Mouse (Mus musculus) Muller cell, postnatal 12 days (primary cell): Measurements from ENCODE around the gene Plk2.
"Not testable (repeated sequence)": the region's sequence is repeated elsewhere in the genome, so short reads cannot be mapped to it uniquely, and the experiment has no call there.

ENCODE experiments used
- DNase-seq: peaks from one replicate; pipeline ENCODE4 v3.0.0-alpha.2; 2015; ENCODE audit errors: inconsistent ontology term

Gene Plk2

DNA sequence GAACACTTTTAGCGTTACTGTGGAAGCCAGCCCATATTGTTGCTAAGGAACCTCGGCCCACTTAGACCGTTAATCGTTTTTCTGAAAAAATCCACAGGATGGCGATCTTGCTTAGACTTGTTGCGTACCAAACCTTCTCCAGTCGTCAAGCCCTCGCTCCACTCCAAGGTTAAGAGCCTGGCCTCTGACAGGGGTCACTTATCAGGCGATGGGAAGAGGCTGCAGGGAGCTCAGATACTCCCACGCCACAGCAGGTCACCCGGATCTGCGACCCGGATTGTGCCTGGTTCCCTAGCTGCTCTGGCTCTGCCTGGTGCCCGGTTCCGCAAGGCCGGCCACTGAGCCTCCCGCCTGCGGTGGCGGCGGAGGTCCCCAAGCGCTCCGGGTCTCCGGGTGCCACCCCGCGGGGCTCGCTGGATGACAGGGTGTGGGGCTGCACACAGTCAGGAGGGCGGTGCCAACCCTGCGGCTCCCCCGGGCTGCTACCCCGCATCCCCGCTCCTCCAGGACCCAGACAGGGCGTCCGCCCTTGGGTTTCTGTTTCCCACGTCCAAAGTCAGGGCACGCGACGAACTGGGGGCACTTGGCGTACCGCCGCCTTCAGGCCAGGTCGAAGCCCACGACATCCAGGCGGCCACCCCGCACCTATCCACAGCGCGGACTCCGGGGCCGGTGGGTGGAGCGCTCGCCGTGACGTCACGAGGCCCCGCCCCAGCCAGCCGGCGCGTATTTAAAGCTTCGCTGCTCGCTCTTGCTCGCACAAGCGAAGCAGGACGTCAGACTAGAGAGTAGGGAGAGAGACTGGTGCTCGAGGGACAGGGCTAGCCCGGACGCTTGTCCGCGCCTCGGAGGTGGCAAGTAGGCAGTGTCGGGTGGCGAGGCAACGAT is at the start of gene Plk2:
TSS of gene Plk2 (plus strand) at position 756 of the 888 bp plus-strand sequence.
- peak; percentile 97 for DNase-seq

DNA sequence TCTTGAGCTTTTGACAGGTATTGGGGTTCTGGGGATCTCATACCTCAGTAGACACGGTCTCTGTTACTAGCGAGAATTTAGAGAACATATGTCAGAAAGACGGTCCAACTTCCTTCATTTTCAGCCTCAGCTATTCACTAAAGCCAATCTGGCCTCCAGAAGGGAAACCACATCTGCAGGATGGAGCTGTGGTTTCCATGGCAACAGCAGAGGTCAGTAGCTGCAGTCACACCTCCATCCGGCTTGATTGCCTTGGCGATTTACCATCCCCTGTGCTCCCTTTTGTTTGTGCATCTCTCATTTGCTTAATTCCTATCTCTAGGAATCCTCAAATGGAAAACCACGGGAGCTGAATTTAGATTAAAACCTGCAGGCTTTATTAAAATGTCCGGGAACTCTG is 48.1 kb upstream of the Plk2 start:
- no peak for DNase-seq

DNA sequence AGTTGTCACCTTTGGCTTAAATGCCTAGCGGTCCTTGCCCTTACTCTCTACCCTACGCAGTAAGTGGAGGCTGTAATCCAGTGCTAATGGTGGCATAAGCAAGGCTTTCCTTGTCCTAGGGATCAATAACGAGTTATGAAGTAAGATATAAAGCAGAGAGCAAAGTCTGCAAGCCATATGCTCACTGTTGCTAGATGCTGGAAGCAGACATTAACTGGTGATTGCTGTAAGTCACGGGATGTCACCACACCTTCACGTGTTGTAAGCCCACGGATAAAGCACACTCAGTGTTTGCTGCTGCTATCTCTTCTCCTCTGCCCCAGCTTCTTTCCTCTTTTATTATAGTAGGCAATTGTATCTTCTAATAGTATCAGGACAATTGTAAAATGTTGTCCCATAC is 43.8 kb upstream of the Plk2 start:
- DNase-seq: no peak

DNA sequence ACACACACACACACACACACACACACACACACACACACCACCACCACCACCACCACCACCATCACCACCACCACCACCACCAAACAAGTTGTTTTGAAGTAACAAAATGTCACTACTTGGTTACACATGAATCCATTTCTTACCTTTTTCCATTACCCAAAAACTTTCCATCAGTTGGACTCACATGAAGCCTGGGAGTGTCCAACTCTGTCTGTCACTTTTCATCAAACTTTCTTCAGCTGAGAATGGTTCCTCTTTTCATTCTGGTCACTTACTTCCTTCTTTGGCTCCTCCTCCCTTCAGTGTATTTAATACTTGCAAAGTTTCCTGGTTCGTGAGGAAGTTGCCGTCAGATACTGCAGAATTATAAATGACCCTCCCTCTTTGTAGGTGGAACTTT is 37.9 kb upstream of the Plk2 start, which contains the start of gene Gapt:
TSS of gene Gapt (minus strand) at position 259 of the 400 bp plus-strand sequence.
- no peak for DNase-seq

DNA sequence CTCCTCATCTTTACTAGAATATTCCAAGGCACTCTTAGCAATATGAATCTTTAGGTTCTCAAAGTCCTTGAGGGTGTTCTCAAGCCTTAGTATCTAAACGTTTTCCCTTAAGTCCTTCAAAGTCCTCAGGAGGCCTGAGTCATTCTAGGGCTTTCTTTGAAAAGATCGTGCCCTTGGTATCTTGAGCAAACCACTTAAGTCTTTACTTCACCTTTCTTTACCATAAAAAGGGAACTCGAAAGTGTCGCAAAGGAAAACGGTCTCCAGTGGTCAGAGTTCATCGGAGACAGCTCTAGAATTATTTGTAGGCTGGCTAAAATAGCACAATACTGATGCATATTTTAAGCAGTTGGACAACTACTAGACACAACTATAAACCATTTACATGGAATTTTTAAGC is 31.1 kb upstream of the Plk2 start:
- DNase-seq: no peak

DNA sequence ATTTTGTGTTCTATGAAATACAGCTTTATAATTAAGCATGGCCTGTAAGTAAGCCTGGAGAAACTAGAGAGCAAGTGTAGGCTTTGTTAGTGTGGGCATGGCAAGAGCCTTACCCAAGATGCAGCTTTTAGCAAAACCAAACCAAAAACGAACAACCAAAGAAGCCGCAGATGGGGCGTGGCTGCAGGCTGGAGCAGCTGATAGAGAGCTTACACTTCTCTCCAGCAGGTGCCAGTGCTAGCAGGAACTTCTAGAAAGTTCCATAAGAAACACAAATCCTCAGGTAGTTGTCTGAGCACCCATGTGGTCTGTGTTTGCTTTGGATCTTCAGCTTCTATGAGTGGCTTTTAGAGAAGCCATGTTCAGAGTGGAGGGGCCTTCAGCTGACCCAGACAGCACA is 28.4 kb upstream of the Plk2 start:
- no peak for DNase-seq

DNA sequence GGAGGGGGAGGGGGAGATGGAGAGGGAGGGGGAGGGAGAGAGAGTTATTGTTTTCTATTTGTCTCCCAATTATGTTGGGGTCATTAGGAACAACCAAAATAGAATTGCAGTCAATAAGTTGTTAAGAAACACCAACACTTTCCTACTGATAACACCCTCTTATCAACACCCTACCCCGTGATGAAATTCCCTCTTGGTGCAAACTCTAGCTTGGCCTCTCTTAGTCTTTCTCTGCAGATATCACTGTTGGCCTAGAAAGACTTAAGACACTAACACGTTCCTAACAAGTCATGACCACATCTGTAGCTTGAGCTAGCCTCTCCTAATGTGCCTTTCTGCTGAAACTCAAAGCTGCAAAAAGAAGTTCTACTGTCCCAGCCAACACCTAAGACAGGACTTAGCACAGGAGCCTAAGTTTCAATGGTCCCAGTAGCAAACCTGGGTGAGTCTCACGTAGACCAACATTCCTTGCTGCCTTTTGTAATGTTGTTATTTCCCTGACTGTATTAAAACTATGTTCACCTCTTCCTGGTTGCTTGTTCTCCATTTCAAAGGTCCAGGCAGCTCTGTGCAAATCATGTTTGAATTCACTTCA is 26.8 kb upstream of the Plk2 start:
- DNase-seq: no peak

DNA sequence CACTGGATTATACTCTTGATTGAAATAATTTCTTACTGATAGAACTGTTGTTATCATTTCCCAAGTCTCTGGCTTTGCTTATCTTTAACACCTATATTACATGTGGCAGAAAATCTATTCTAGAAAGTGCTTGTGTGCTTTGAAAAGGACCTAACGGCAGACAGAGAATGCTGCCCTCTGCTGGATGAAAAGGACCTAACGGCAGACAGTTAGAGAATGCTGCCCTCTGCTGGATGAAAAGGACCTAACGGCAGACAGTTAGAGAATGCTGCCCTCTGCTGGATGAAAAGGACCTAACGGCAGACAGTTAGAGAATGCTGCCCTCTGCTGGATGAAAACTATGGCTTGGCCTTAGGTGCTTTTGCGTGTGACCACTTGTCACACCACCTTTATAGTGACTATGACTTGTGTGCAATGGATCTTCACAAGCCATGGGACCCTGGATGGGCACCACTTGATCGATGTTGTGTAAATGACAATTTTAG is 26.2 kb upstream of the Plk2 start:
- DNase-seq: peak; percentile 23

DNA sequence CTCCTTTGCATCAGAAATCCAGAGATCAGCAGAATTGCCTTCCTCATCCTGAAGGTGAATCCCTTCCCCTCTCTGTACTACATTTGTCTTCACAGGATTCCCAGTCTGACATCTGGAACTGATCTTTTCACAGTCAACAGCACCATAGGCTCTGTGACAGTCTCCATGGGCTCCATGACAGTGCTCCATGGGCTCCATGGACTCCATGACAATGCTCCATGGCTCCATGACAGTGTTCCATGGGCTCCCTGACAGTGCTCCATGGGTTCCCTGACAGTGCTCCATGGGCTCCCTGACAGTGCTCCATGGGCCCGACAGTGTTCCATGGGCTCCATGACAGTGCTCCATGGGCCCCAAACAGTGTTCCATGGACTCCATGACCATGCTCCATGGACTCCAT is 25.2 kb upstream of the Plk2 start:
- DNase-seq: no peak

DNA sequence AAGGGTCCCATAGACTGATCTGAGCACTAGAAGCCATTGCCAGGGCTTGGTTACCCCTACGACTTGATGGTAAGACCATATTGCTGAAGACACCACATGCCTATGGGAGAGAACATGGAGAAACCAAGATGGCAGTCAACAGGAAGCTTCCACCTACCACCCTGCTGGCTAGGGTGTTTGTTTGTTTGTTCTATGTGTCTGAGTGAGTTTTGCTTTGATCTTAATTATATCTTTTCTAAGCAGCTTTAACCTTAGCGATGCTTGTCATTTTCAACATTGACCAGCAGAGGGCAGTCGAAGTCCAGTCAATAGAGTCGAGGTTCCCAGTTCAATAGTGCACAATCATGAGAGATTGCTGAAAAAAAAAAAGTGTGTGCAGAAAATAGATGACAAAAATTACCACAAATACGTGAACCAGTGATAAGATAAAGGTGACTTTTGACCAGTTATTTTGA is 12.4 kb upstream of the Plk2 start:
- DNase-seq: no peak

DNA sequence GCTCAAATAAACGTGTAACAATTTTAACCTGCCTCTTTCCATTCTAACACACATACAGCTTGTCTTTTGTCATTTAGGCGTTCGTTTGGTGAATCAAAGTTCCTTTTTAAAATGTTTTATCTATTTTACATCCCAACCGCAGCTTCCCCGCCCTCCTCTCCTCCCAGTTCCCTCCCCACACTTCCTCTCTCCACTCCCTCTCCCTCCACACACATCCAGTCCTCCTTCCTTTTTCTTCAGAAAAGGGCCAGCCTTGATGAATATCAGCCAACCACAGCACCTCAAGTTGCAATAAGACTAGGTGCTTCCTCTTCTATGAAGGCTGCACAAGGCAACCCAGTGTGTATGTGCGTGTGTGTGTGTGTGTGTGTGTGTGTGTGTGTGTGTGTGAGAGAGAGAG is 10.3 kb upstream of the Plk2 start:
- no peak for DNase-seq

DNA sequence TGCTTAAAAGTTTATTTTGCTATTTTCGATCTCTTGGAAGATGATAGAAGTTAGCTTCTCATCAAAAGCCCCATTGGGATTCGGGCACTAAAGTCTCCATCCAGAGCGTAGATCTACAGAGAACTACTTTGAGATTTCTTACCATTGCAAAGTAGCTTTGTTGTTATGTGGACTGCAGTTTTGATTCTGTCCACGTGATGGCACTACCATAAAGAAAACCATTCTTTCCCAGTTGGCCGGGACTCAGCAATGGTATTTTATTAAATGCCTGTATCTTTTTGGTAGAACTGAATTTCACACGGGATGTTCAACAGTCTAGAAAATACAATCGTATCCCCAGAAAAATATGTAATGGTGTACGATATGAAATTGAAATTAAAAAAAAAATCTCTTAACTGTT is 2.6 kb upstream of the Plk2 start:
- DNase-seq: peak; percentile 62

DNA sequence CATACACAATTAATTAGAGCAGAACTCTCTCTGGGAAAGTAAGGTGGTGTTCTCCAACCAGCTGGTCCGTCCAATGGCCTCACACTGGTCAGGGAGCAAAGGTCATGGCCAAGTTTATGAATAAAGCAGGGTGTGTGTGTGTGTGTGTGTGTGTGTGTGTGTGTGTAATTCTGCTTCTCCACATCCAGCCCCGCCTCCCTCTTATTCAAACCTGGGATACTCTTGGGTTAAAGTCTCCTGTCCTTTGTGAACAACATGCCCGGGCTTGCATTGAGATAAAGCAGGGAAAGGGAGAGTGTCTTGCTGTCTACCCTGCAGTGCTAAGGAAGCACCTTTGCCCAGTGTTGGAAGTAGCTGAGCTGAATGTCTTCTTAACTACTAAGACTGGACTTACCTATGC is 2.2 kb upstream of the Plk2 start:
- peak; percentile 48 for DNase-seq

DNA sequence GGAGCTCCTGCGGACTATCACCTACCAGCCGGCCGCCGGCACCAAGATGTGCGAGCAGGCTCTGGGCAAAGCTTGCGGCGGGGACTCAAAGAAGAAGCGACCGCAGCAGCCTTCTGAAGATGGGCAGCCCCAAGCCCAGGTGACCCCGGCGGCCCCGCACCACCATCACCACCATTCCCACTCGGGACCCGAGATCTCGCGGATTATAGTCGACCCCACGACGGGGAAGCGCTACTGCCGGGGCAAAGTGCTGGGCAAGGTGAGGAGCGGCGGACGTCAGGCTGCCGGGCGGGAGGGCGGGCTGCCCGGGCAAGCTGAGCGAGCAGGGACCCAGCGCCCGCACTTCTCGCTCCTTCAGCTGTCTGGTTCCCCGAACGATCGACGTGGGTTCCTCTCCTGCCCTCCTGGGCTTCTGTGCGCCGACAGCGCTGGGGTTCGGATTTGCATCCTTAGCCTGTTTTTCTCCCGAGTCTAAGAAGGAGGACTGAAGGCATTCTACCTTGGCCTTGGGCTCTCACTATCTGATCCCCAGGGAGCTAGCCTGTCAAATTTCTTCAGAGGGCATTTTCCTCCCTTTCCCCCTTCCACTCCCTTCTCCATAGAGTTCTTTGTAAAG is 441 bp downstream of the Plk2 start:
- DNase-seq: no peak

DNA sequence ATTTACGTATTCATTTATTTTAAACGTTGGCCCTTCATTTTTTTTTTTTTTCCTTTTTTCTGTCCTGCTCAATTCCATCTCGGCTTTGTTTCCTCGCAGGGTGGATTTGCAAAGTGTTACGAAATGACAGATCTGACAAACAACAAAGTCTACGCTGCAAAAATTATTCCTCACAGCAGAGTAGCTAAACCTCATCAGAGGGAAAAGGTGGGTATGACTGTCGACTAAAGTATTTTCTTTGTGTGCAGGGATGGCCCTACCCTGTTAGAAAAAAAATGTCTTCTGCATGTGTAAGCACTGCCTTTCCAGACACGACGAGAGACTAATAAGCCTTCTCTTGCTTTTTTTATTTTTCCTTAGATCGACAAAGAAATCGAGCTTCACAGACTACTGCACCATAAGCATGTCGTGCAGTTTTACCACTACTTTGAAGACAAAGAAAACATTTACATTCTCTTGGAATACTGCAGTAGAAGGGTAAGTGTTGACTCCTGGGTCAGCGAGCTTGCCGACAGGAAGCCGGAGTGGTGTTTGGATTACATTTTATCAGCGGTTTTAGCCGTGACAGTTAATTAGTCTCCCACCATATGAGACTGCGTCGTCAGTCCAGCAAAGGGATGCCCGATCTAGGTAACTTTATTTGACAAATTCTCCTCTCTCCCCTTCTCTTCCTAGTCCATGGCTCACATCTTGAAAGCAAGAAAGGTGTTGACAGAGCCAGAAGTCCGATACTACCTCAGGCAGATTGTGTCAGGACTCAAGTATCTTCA is 1.3 kb downstream of the Plk2 start:
- peak; percentile 46 for DNase-seq

DNA sequence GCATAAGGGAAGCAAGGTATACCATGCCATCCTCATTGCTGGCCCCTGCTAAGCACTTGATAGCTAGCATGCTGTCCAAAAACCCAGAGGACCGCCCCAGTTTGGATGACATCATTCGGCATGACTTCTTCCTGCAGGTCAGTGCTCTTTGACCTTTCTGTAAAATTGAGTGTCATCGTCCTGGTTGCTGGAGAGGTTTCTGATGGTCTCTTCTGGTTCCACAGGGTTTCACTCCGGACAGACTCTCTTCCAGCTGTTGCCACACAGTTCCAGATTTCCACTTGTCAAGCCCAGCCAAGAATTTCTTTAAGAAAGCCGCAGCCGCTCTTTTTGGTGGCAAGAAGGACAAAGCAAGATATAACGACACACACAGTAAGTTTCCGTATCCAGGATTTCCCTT is 2.9 kb downstream of the Plk2 start:
- DNase-seq: no peak

DNA sequence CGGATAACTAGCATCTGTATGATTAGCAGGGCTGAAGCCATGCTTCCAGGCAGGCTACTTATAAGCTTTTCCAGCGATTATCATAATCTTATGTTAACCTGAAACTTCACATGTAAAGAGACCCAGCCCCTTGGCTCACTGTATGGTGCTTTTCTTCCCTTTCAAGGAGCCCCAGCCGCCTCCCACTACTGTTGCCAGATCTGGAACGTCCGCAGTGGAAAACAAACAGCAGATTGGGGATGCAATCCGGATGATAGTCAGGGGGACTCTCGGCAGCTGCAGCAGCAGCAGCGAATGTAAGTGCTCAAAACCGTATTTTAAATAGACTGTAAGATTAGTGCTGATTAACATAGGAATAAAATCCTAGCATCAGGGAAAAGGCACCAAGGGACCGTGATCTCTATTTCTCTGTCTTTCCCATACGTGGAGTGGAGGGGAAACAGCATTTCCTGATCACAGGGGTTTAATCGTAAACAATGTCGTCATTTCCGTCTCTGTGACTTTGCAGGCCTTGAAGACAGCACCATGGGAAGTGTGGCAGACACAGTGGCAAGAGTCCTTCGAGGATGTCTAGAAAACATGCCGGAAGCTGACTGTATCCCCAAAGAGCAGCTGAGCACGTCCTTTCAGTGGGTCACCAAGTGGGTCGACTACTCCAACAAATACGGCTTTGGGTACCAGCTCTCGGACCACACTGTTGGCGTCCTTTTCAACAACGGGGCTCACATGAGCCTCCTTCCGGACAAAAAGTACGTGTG is 3.8 kb downstream of the Plk2 start:
- no peak for DNase-seq

DNA sequence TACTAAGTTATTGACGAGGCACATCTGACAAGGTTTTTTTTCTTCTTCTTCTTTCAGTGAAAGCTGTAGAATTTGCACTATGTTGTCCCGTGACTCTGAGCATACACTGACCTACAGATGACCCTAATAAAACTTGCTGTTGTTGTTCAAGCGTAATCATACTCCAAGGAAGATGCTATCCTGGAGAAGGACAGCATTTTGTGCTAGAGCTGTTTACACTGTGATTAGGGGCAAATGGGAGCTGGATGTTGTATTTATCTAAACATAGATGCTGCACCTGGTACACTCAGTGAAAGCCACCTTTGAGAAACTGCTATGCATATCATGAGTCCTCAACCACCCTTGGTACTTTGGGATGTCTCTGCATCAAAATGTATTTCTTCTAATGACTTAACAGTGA is 6.6 kb downstream of the Plk2 start:
- no peak for DNase-seq

DNA sequence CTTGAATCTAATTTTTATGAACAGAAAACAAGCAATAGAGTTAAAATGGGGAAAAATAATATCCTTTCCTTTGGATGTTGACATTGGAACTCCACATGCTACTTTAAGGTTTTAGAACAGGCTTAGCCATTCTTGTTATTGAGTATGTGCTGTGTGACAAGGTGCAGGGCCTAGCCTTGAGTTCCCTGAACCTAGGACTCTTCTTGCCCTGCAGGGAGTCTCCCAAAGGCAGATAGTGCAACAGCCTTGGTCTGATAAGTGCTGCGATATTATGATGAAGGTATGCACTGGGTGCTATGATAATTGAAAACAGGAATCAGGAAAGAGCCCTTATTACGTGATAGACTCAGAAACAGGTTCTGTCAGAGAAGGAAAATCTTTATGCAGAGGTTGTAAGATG is 7.0 kb downstream of the Plk2 start:
- DNase-seq: no peak

DNA sequence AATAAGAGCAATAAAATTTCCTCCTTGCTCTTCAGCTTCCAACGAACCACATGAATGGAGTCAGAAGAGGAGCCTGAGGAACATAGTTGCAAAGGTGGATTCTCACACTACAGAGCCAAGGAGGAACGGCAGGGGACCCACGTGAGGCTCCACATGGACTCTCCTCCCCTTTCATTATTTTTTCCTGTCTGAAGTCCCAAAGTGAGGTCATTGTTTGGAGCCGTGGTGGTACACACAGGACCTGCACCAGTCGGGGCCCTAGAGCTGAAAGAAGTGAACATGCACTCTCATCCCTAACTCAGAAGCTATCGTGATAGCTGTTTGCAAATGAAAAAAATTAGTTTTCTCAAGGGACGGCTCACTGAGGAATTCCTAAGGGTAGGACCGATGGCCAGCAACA is 9.2 kb downstream of the Plk2 start:
- no peak for DNase-seq

DNA sequence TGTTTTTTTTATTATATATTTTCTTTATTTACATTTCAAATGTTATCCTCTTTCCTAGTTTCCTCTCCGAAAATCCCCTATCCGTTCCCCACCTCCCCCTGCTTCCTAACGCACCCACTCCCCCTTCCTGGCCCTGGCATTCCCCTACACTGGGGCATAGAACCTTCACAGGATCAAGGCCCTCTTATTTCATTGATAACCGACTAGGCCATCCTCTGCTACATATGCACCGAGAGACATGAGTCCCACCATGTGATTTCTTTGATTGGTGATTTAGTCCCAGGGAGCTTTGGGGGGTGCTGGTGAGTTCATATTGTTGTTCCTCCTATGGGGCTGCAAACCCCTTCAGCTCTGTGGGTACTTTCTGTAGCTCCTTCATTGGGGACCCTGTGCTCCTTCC is 9.8 kb downstream of the Plk2 start:
- DNase-seq: not testable (repeated sequence)
